Mouse (Mus musculus) hindbrain, embryonic 16.5 days (tissue): ENCODE data around the gene Gm9945. TPM values are rescaled to one million over a fixed set of nuclear protein-coding genes. Genes with fewer than 3 reads are reported as not detected.

Experiments
- ATAC-seq: fragments of 200-750 bp; cut with Nextera tagmentation; 2 replicates; pipeline ENCODE4 v1.8.0; 2017; ENCODE audit warnings: moderate TSS enrichment, moderate library complexity
- H3K27ac ChIP-seq: fragments of 300-500 bp; sonication (generic); 2 replicates; pipeline ENCODE4 v1.5.1; 2014; ENCODE audit warnings: low read depth, mild to moderate bottlenecking, control low read depth, low read length, moderate library complexity
- H3K27me3 ChIP-seq: fragments of 300-500 bp; sonication (generic); replicated peaks from 2 replicates; pipeline ENCODE4 v1.6.1; 2014; ENCODE audit warnings: low read length; ENCODE audit not compliant: control insufficient read depth, insufficient read depth
- H3K36me3 ChIP-seq: fragments of 300-500 bp; sonication (generic); 2 replicates; pipeline ENCODE4 v1.6.1; 2014; ENCODE audit warnings: mild to moderate bottlenecking, low read length, moderate library complexity, mixed read lengths; ENCODE audit not compliant: control insufficient read depth, insufficient read depth
- H3K4me1 ChIP-seq: fragments of 300-500 bp; sonication (generic); 2 replicates; pipeline ENCODE4 v1.6.1; 2014; ENCODE audit warnings: low read depth, low read length; ENCODE audit not compliant: control insufficient read depth, insufficient read depth
- H3K4me2 ChIP-seq: fragments of 300-500 bp; sonication (generic); 2 replicates; pipeline ENCODE4 v1.6.1; 2014; ENCODE audit warnings: mild to moderate bottlenecking, low read length, control low read depth, moderate library complexity
- H3K4me3 ChIP-seq: fragments of 300-500 bp; sonication (generic); 2 replicates; pipeline ENCODE4 v1.5.1; 2014; ENCODE audit warnings: mild to moderate bottlenecking, low read length, control low read depth, moderate library complexity
- H3K9ac ChIP-seq: fragments of 300-500 bp; sonication (generic); 2 replicates; pipeline ENCODE4 v1.6.1; 2014; ENCODE audit warnings: low read depth, mild to moderate bottlenecking, control low read depth, low read length, moderate library complexity
- H3K9me3 ChIP-seq: fragments of 300-500 bp; sonication (generic); 2 replicates; pipeline ENCODE4 v1.6.1; 2014; ENCODE audit warnings: mild to moderate bottlenecking, low read length, moderate library complexity; ENCODE audit not compliant: control insufficient read depth
- WGBS: fragments of 180-500 bp; shearing (Covaris S2); extraction: QIAGEN DNeasy Blood & Tissue Kit; methylation state at CpG from one replicate; pipeline ENCODE4 v1.1.7; 2014; 5-methylcytosine and 5-hydroxymethylcytosine counted together
- polyA plus RNA-seq: library from polyadenylated mRNA; unstranded; fragments of >200 nt; fragmentation: Nextera tagmentation; extraction: Ambion mirVana; gene quantifications from 2 replicates; pipeline ENCODE4 v1.2.1, GENCODE M21; 2015

Gene Gm9945
- polyA plus RNA-seq = 0.34 TPM in 1 of 2 replicates, not detected in the other

GRCm38 (mm10) chr11:53479783-53480301, at the start of gene Gm9945, which contains the start of gene Sowaha:
Gene Gm9945 (plus strand): TSS chr11:53480166.
Gene Sowaha (minus strand): TSS chr11:53480274.
- peak within 1 kb of the TSS; percentile 85 for H3K4me2 ChIP-seq
- peak within 1 kb of the TSS; percentile 54 for H3K9ac ChIP-seq
- peak; percentile 76 for ATAC-seq
- H3K9me3 ChIP-seq = no peaks in the 10 kb centered on the region
- no peak within 1 kb of the TSS for H3K27ac ChIP-seq
- peaks cover 40% of the 10 kb centered on the region for H3K27me3 ChIP-seq
- H3K4me1 ChIP-seq = peaks cover 15% of the 10 kb centered on the region
- H3K36me3 ChIP-seq = no peaks in the 10 kb centered on the region
- peak within 1 kb of the TSS; percentile 58 for H3K4me3 ChIP-seq
- 2% methylated on average over 37 of the region's 40 CpGs for WGBS

- Histone ChIP-seq H3K27me3 (no peaks in the 10 kb centered on the region), H3K9ac (peak overlapping the region; percentile 89), H3K4me3 (peak overlapping the region; percentile 90), H3K27ac (peak overlapping the region; percentile 88), H3K4me2 (peak overlapping the region; percentile 94), H3K36me3 (peaks cover 6% of the 10 kb centered on the region), H3K4me1 (peaks cover 7% of the 10 kb centered on the region), H3K9me3 (no peaks in the 10 kb centered on the region)
- under 1% methylated on average over 32 of the region's 34 CpGs for WGBS
- ATAC-seq = peak; percentile 60
Measured at GRCm38 (mm10) chr11:53430300-53430669, 49.7 kb upstream of the Gm9945 start.

GRCm38 (mm10) chr11:53430670-53431346, 49.2 kb upstream of the Gm9945 start, which contains the start of the genes Uqcrq and Gdf9:
Gene Uqcrq (minus strand): TSS chr11:53430831.
Gene Gdf9 (plus strand): TSS chr11:53431023.
- H3K4me3 ChIP-seq = peak within 1 kb of the TSS; percentile 90
- ATAC-seq = peak; percentile 96
- peaks cover 6% of the 10 kb centered on the region for H3K36me3 ChIP-seq
- under 1% methylated on average over 44 of the region's 44 CpGs for WGBS
- no peaks in the 10 kb centered on the region for H3K27me3 ChIP-seq
- no peaks in the 10 kb centered on the region for H3K9me3 ChIP-seq
- H3K4me2 ChIP-seq = peak within 1 kb of the TSS; percentile 94
- peaks cover 7% of the 10 kb centered on the region for H3K4me1 ChIP-seq
- peak within 1 kb of the TSS; percentile 88 for H3K27ac ChIP-seq
- H3K9ac ChIP-seq = peak within 1 kb of the TSS; percentile 89

GRCm38 (mm10) chr11:53431347-53432056, 48.5 kb upstream of the Gm9945 start:
- no peaks in the 10 kb centered on the region for H3K9me3 ChIP-seq
- H3K27me3 ChIP-seq = no peaks in the 10 kb centered on the region
- peak overlapping the region; percentile 90 for H3K4me3 ChIP-seq
- H3K4me1 ChIP-seq = peaks cover 7% of the 10 kb centered on the region
- peak overlapping the region; percentile 94 for H3K4me2 ChIP-seq
- ATAC-seq = peak; percentile 45
- peak overlapping the region; percentile 62 for H3K9ac ChIP-seq
- H3K27ac ChIP-seq = peak overlapping the region; percentile 77
- 17% methylated on average over 9 of the region's 9 CpGs for WGBS
- peaks cover 6% of the 10 kb centered on the region for H3K36me3 ChIP-seq

GRCm38 (mm10) chr11:53433057-53433456, 46.9 kb upstream of the Gm9945 start:
- Histone ChIP-seq H3K4me2 (no peak overlapping the region), H3K36me3 (peaks cover 6% of the 10 kb centered on the region), H3K4me3 (no peak overlapping the region), H3K27me3 (no peaks in the 10 kb centered on the region), H3K4me1 (peaks cover 7% of the 10 kb centered on the region), H3K9me3 (no peaks in the 10 kb centered on the region), H3K9ac (no peak overlapping the region), H3K27ac (no peak overlapping the region)
- 67% methylated on average over 6 of the region's 6 CpGs for WGBS
- ATAC-seq = no peak

- 80% methylated on average over 8 of the region's 8 CpGs for WGBS
- Histone ChIP-seq H3K4me3 (no peak overlapping the region), H3K4me1 (no peaks in the 10 kb centered on the region; the same call in 1 of the 2 replicates), H3K27me3 (no peaks in the 10 kb centered on the region), H3K9ac (no peak overlapping the region), H3K4me2 (no peak overlapping the region), H3K9me3 (no peaks in the 10 kb centered on the region), H3K36me3 (no peaks in the 10 kb centered on the region), H3K27ac (no peak overlapping the region)
- no peak for ATAC-seq
Measured at GRCm38 (mm10) chr11:53435504-53435903, 44.5 kb upstream of the Gm9945 start.

GRCm38 (mm10) chr11:53436338-53436737, 43.6 kb upstream of the Gm9945 start:
- H3K4me2 ChIP-seq = no peak overlapping the region
- WGBS = 87% methylated on average over 6 of the region's 6 CpGs
- no peaks in the 10 kb centered on the region; the same call in 1 of the 2 replicates for H3K4me1 ChIP-seq
- H3K36me3 ChIP-seq = no peaks in the 10 kb centered on the region
- no peak for ATAC-seq
- no peak overlapping the region for H3K9ac ChIP-seq
- no peaks in the 10 kb centered on the region for H3K27me3 ChIP-seq
- H3K27ac ChIP-seq = no peak overlapping the region
- H3K4me3 ChIP-seq = no peak overlapping the region
- no peaks in the 10 kb centered on the region for H3K9me3 ChIP-seq

- Histone ChIP-seq H3K9ac (no peak overlapping the region), H3K4me2 (no peak overlapping the region), H3K27ac (no peak overlapping the region), H3K27me3 (no peaks in the 10 kb centered on the region), H3K36me3 (no peaks in the 10 kb centered on the region), H3K4me3 (no peak overlapping the region), H3K4me1 (no peaks in the 10 kb centered on the region), H3K9me3 (no peaks in the 10 kb centered on the region)
- no peak for ATAC-seq
- WGBS = 64% methylated on average over 12 of the region's 12 CpGs
Measured at GRCm38 (mm10) chr11:53441921-53442320, 38.0 kb upstream of the Gm9945 start.

GRCm38 (mm10) chr11:53443861-53444260, 36.1 kb upstream of the Gm9945 start:
- no peaks in the 10 kb centered on the region for H3K36me3 ChIP-seq

More at GRCm38 (mm10) chr11:53443861-53444260, 36.1 kb upstream of the Gm9945 start:
- H3K27me3 ChIP-seq = no peaks in the 10 kb centered on the region
- no peak overlapping the region for H3K9ac ChIP-seq
- H3K9me3 ChIP-seq = no peaks in the 10 kb centered on the region
- 33% methylated on average over 6 of the region's 6 CpGs for WGBS
- no peak overlapping the region for H3K4me2 ChIP-seq
- H3K27ac ChIP-seq = no peak overlapping the region
- H3K4me3 ChIP-seq = no peak overlapping the region
- ATAC-seq = no peak
- no peaks in the 10 kb centered on the region for H3K4me1 ChIP-seq
